Mouse (Mus musculus) monocyte, adult 2 months (primary cell): ENCODE measurements around the gene Pde8a.

ENCODE experiments used
- DNase-seq, 2 experiments: peaks; one replicate each; pipeline ENCODE4 v3.0.0; 2022; ENCODE audit warnings: low spot score in 2 of 2, low read depth in 1 of 2

The Pde8a gene

DNA sequence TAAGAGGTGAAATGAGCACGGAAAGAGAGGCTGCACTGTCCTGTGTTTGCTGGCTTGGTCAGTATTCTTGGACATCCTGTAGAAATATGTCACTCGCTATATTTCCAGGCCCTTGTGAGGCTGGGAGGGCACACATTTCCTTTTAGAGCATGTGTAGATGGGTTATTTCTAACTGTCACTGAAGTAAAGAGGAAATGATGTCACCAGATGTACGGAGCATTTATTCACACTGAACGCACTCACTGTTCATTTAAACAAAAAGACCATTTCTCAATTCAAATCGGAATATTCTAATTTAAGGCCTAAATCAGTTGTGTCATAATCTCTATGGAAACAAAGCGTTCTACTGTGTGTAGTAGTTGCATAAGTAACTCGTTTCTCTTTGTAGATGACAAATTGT, 48.2 kb downstream of the Pde8a start:
- DNase-seq: no peak

DNA sequence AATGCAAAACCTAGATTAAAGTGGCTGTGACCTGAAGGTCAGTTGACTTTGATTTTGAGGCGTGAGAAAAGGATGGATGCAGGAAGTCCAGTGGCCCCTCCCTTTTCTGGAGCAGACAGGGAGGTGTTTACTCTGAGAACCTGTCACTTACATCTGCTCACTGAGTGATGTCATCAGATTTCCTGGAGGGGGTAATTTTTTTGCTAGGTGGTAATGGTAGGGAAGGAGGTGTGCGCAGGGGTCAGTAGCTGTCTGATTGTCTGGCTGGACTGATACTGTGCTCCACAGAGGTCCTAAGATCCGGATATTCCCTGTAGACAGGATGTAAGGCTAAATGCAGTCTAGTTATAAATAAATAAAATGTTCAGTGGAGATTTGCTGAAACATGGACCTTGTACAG, 59.5 kb downstream of the Pde8a start:
- DNase-seq: no peak

DNA sequence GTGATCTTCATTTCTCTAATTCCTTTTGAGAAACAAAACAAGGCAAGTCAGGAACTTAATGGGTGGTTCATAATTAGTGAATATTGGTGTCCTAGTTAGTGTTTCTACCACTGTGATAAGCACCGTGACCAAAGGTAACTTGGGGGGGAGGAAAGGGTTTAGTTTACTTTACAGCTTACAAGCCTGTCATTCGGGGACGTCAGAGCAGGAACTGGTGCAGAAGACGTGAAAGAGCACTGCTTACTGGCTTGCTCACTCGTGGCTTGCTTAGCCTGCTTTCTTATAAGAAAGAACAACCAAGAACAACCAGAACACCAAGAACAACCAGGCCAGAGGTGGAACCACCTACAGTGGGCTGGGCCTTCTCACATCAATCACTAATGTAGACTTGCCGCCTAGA, 65.6 kb downstream of the Pde8a start:
- no peak for DNase-seq

DNA sequence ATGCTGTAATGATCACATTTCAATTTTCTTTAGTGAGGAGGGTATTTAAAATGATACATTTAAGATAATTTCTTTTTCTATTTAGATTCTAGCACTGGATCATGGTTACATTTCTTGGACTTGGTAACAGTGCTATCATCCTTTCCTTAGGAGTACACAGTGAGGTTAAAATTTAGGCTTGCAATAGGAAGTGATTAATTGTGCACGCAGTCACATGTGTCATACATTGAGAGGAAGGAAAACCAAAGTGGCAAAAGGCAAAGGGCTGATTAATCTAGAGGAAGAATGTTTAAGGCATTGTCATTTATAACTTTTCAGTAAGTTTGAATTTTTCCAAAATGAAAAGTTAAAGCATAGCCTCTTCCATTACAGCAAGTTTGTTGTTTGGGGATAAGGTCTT, 67.8 kb downstream of the Pde8a start:
- no peak for DNase-seq

DNA sequence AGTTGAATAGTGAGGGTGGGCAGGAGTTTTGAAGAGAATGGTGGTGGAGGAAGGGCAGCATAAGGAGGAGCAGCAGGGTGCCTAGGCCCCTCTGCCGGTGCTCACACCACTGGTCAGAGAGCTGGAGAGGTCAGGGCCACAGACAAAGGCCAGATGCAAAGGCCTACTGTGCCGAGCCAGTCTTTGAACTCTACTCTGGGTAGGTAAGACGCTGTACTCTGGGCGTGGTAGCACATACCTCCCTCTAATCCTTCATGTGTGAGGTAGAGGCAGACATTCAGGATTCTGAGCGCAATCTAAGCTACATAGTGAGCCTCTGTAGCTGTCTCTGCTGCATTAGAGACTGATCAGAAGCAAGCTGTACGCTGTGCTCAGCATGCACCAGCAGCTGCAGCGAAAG, 73.1 kb downstream of the Pde8a start:
- DNase-seq: no peak

DNA sequence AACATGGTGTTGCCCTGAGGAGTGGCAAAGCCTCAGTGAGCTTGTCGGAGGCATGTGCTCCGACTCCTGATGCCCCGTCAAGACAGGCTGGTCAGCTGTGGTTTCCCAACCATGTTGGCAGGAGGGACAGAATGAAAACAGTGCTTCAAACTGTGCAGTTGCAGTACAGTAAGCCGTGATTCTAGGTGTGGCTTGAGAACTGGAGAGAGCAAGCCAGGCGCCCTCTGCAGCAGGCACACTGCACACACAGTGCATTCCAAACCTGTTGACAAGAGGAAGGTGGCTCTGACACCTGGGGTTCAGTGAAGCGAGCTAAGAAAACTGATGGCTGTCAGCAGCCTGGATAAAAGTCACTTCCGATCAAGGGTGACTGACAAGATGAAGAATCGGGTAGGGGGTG, 73.5 kb downstream of the Pde8a start:
- DNase-seq: no peak

DNA sequence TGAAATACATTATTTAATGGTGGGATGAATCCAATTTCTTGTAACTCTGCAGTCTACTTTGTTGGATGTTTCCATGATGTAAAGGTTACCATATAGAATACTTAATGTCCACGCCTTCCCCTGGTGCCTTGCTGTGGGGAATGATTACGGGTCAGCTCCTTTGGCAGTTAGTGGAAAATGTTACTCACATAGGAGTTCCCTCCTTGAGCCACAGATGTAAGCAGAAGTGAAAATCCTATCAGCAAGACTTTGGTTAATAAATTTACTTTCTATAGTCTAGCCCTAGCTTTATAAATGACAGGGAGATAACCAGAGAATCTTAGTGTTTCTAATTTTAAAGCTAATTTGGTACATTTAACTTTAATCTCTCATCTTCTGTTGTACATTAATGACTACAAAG, 81.8 kb downstream of the Pde8a start:
- no peak for DNase-seq

DNA sequence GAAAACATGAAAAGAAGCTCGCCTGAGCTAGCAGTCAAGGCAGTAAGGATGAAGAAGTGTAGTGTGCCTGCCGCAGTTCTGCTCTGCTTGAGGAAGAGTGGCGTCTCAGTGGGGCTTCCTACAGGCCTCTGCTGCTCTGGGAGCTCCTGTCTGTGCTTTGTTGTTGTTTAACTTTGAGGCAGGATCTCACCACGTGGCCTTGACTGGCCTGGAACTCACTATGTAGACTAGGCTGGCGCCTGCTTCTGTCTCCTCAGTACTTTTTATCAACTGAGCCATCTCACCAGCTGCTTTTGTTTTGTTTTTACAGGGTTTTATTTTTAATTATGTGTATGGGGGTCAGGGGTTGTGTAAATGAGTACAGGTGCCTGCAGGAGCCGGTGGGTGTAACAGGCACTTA, 84.8 kb downstream of the Pde8a start:
- no peak for DNase-seq

DNA sequence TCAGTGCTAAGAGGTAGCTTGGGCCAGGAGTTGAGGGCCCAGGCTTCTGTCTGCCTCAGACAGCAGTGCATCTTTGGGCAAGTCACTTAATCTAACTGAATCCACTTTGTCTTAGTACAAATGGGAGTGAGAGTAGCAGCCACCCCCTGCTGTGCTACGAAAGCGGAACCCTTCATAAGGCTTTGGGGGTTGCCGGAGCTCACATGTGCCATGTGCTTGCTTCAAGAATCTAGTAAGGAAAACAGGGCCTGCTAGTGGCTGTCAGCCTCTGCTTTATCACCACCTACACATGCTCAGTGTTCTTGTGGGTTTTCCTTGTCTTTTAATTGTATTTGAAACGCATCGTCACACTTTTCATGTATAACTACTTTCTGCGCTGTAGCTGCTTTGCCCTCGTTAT, 87.9 kb downstream of the Pde8a start:
- no peak for DNase-seq

DNA sequence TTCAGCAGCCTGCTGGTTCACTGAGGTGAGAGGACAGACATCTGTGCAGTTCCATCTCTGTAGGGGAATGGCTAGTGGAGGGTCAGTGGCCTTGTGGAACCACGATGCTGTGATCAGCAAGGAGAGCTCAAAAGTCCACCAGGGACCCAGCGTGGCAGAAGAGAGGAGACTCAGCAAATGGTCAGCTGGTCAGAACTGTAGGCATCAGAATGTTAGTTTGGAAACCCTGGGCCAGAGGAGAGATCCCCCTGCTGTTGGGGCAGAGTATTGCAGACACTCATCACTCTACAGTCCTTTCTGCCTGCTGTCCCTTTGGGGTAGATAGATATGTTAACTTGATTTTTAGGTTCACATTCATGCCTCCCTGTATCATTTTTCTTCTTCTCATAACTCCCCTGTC, 90.3 kb downstream of the Pde8a start:
- no peak for DNase-seq

DNA sequence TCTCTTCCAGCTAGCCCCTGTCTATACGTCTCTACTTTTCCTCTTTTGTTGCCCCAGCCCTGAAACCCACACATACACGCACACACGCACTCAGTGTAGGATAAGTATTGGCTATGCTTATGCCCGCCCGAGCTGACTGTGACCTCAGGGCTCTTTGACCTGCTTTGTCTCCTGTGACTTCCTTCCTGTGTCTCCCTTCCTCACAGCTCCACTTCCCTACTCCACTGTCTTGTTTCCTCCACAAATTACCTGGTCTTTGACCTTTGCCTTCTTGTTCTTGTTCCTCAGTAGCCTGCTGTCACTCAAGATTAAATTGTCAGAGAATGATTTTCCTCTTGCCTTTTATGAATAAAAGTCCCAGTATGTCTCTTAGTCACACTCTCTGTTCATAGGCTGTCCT, 90.7 kb downstream of the Pde8a start:
- DNase-seq: no peak

DNA sequence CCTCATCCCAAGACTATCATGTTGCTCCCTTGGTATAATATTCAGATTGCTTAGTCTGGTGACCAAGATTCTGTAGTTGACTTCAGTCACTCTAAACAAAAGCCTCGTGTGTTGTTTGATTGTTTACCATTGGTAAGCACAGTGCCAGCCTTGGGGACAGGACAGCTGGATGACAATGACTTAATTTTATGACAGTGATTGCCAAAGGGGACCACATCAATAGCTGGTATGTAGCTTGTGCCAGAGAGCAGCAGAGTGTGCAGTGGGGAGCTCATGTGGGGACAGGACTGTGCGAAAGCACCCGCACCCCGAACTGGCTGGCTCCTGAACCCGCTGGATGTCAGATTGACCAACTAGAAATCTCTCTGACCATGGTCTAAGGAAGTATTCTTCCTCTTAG, 91.3 kb downstream of the Pde8a start:
- DNase-seq: no peak

DNA sequence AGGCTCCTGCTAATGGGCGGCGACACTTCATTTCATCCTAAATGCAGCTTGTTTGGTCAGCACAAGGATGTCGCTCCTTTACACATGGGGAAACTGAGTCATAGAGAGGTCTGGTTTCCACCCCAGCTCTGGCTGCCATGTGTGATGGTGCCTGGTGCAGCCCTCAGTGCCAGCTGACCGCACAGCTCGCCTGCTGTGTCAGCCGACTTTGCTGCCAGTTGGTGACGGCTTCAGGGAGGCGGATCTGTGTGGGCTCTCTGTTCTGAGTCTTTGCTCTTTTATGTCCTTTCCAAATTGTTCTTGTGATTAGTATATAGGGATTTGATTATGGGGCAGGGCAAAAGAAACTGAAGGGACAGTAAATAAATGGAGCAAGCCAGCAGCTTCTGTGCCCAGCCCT, 94.3 kb downstream of the Pde8a start:
- no peak for DNase-seq

DNA sequence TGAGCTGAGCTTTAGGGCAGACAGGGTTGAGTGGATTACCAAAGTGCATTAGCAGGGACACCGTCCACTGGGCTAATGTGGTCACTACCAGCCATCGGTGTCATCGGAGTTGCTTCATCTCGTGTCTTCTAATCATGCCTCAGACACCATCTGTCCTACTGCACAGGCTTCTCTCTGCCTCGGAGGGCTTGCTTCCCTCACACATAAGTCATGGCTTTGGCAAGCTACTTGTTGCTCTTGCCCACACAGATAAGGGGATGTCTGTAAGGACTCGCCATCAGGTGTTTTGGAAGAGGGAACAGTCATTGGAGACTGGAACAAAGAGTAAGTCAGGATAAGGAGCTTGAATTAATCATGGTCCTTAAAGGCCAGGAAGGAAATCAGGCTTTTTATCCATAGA, 95.9 kb downstream of the Pde8a start:
- DNase-seq: no peak

DNA sequence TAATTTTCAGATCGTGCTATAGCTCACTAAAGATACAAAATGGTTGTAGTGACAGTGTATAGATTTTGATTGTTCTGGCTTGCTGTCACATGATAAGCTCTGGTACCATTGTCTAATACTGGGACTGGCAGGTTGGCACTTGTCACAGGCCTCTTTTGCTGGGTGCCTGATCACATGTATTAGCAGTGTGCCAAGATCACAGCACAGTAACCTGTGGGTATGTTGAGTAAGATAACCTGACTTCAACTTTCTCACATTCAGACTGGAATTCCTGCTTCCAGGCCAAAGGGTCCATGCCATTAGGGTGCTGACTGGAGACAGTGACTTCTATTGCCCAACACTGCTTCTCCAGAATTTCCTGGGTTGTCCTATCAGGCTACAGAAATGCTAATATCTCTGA, 97.7 kb downstream of the Pde8a start:
- DNase-seq: no peak

DNA sequence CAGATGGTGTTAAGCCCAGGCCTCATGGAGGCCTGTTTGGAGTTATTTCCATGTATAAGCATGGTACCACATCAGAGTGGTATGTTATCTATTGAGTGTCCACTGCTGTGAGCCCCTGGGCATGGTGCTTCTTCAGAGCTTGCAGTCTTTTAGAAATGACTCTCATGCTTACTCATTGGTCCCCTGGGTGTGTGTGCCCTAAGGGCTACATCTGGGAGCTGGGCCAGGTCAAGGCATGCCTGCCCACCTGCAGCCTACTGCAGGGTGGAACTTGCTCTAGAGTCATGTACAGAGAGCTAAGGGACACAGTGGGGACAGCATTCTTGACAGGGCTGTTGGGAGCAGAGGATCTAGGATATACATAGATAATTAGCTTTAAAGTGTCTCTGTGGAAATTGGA, 98.2 kb downstream of the Pde8a start:
- DNase-seq: no peak

DNA sequence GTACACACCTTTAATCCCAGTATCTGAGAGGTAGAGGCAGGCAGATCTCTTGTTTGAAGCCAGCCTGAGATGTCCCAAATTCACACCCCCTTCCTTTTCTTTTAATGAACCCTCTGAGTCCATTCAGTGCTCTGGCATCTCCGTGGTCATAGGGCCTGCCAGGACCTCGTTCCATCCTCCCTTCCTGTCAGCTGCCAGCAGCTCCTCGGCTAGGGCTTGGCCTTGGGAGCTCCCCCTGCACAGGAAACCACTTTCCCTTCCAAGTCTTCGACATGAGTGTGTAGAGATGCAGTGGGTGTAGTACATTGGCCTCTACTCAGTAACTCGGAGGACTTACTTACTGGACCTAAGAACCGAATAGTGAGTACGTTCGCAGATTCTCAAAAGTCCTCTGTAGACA, 102.2 kb downstream of the Pde8a start:
- DNase-seq: no peak

DNA sequence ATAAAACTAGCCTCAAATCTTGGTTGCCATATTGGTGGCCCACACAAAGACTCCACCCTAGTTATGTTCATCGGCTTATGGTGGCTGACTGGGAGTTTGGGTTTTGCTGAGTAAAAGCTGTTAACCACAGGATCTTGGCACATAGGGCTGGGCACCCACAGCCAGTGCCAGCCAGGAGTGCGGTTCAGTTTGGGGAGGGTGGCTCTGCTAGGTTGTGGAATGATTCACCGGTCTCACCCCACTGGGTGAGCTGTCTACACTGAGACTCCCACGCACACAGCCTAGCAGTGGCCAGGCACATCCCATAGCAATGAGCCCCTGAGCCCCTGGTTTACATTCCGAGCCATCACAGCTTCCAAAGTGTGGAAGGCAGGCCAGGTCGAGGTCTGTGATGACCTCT, 106.4 kb downstream of the Pde8a start:
- DNase-seq: peak in 1 of 2 experiments; percentile 31

DNA sequence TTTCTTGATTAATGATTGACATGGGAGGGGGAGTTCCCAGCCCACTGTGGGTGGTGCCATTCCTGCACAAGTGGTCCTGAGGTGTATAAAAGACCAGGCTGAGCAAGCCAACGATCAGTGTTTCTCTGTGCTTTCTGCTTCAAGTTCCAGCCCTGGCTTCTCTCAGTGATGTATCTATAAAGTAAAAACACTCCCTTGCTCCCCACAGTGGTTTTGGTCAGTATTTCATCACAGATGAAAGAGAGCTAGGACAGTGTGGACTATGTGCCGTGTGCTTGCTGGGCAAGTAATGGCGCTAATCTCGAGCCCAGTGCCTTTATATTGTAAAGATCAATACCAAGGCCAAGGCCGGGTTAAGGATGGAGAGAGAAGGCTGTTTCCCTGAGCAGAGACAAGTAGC, 108.4 kb downstream of the Pde8a start:
- DNase-seq: no peak

DNA sequence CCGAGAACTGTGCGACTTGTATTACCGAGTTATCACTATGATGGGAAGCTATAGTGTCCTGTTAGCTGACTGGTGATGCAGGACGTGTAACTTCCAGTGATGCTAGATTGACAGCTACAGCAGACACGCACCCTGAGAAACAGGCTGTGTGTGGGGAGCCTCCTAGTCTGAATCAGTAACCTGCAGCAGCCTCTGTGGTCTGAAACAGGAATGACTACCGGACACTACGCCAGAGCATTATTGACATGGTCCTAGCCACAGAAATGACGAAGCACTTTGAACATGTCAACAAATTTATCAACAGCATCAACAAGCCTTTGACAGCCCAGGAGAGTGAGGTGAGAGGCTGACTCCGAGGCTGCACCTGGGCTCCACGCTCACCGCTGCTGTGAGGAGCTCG, 112.6 kb downstream of the Pde8a start:
- no peak for DNase-seq

DNA sequence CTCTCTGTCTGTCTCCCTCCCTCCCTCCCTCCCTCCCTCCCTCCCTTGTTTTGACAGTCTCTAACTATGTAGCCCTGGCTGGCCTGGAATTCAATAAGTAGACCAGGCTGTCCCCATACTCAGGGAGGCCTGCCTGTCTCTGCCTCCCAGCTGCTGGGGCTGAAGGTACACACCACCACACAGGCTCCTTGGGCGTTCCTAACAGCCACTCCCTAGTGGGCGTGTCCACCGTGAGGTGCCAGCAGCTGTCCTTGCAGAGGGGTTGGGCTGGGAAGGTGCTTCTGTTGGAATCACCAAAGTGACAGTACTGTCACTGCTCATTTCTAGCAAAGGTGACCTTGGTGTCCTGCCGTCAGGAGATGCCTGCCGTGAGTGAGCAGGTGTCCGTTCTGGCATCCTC, 113.5 kb downstream of the Pde8a start:
- no peak for DNase-seq

DNA sequence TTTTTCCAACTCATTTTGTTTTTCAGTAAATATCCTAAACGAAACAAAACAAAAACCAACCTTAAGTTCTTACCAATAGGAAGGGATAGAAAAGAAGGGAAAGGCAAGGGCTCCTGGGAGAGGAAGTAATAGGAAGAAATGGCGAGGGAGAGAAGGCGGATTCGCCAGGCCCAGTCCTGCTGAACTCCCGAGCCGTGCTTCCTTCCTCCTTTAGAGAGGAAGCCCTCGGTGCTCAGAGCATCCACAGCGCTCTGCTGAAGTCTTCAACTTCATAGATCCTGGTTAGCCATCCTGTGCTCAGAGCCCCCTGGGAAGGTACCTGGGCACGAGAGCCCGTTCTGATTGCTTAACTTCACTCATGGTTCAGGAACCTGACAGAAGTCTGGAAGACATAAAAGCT, 114.3 kb downstream of the Pde8a start:
- no peak for DNase-seq

DNA sequence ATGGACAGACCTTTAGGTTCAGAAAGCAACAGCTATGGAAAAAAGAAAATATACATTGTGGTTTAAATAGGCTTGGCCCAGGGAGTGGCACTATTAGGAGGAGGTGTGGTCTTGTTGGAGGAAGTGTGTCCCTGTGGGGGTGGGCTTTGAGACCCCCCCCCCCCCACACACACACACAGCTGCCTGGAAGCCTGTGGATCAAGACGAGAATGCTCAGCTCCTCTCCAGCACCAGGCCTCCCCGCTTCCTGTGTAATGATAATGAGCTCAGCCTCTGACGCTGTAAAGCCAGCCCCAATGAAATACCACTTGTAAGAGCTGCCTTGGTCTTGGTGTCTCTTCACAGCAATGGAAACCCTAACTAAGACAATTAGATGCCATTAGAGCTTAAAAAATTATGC, 117.4 kb downstream of the Pde8a start:
- DNase-seq: no peak

DNA sequence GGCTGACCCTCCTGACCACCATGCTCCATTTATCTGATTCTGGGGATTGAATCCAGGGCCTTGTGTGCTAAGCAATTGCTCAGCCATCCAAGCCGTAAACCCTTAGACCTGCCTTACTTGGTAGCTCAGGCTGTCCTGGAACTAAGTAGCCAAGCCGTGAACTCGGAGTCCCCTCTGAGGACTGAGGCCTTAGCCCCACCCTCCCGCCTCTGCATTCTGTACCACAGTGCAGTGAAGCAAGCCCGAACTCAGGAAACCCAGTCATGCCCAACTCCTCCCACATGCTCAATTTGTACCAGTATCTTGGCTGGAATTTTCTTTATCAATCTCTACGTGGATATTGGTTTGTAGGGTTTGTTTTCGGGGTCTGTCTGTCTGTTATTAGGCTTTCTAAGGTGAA, 118.5 kb downstream of the Pde8a start:
- no peak for DNase-seq
